Mouse (Mus musculus) midbrain, embryonic 13.5 days (tissue): ENCODE data around the gene Kmt5a. TPM values are rescaled to one million over a fixed set of nuclear protein-coding genes. Genes with fewer than 3 reads are reported as not detected.

Source experiments
- ATAC-seq: fragments of 200-750 bp; cut with Nextera tagmentation; 2 replicates; pipeline ENCODE4 v1.8.0; 2017; ENCODE audit warnings: mild to moderate bottlenecking, moderate TSS enrichment, moderate library complexity
- H3K27ac ChIP-seq: fragments of 300-500 bp; sonication (generic); 2 replicates; pipeline ENCODE4 v1.5.1; 2015; ENCODE audit warnings: inconsistent platforms, mild to moderate bottlenecking, moderate library complexity
- H3K27me3 ChIP-seq: fragments of 300-500 bp; sonication (generic); 2 replicates; pipeline ENCODE4 v1.6.1; 2015; ENCODE audit warnings: mild to moderate bottlenecking, inconsistent platforms
- H3K36me3 ChIP-seq: fragments of 300-500 bp; sonication (generic); 2 replicates; pipeline ENCODE4 v1.6.1; 2015; ENCODE audit warnings: mild to moderate bottlenecking, inconsistent platforms
- H3K4me1 ChIP-seq: fragments of 300-500 bp; sonication (generic); replicated peaks from 2 replicates; pipeline ENCODE4 v1.6.1; 2015; ENCODE audit warnings: inconsistent platforms
- H3K4me2 ChIP-seq: fragments of 300-500 bp; sonication (generic); replicated peaks from 2 replicates; pipeline ENCODE4 v1.6.1; 2015; ENCODE audit warnings: moderate library complexity, mild to moderate bottlenecking, inconsistent platforms
- H3K4me3 ChIP-seq: fragments of 300-500 bp; sonication (generic); replicated peaks from 2 replicates; pipeline ENCODE4 v1.5.1; 2015; ENCODE audit warnings: mild to moderate bottlenecking, inconsistent platforms
- H3K9ac ChIP-seq: fragments of 300-500 bp; sonication (generic); replicated peaks from 2 replicates; pipeline ENCODE4 v1.6.1; 2015; ENCODE audit warnings: mild to moderate bottlenecking, inconsistent platforms
- H3K9me3 ChIP-seq: fragments of 300-500 bp; sonication (generic); 2 replicates; pipeline ENCODE4 v1.6.1; 2016; ENCODE audit warnings: mild to moderate bottlenecking, inconsistent platforms
- WGBS: fragments of 180-500 bp; shearing (Covaris S2); methylation state at CpG from one replicate; pipeline ENCODE4 v1.1.7; 2015; 5-methylcytosine and 5-hydroxymethylcytosine counted together
- microRNA-seq: library from miRNA; unstranded; fragments of <30 nt; microRNA quantifications from one replicate; pipeline ENCODE4, GENCODE M21; 2016
- polyA plus RNA-seq: library from polyadenylated mRNA; unstranded; fragments of >200 nt; fragmentation: Nextera tagmentation; extraction: Ambion mirVana; gene quantifications from 2 replicates; pipeline ENCODE4 v1.2.1, GENCODE M21; 2015

Kmt5a gene
- polyA plus RNA-seq, 1 experiment from 2014 or later: 23.6 TPM

GRCm38 (mm10) chr5:124509742-124510237 lies 70.1 kb downstream of the Kmt5a start:
- no peaks in the 10 kb centered on the region for H3K27me3 ChIP-seq
- H3K9ac ChIP-seq: no peak overlapping the region
- no peaks in the 10 kb centered on the region for H3K4me1 ChIP-seq
- H3K9me3 ChIP-seq: no peaks in the 10 kb centered on the region
- WGBS: 82% methylated on average over 12 of the region's 12 CpGs
- no peak for ATAC-seq
- H3K27ac ChIP-seq: no peak overlapping the region
- peaks cover 35% of the 10 kb centered on the region for H3K36me3 ChIP-seq
- no peak overlapping the region for H3K4me2 ChIP-seq
- H3K4me3 ChIP-seq: no peak overlapping the region

GRCm38 (mm10) chr5:124510536-124511050 lies 70.9 kb downstream of the Kmt5a start:
- Histone ChIP-seq H3K4me1 (no peaks in the 10 kb centered on the region), H3K4me3 (no peak overlapping the region), H3K9me3 (no peaks in the 10 kb centered on the region), H3K27me3 (no peaks in the 10 kb centered on the region), H3K27ac (no peak overlapping the region), H3K36me3 (peaks cover 41% of the 10 kb centered on the region), H3K4me2 (no peak overlapping the region), H3K9ac (no peak overlapping the region)
- no peak for ATAC-seq
- 93% methylated on average over 10 of the region's 10 CpGs for WGBS

Small RNA genes lying within 50 kb of the gene (microRNA-seq; reads per million reads assigned to microRNA genes)
- 0.62 reads per million for gene Gm27486

Other genes with a start within 250 kb of the Kmt5a start
- gene Pitpnm2, start 190.2 kb upstream of the Kmt5a start, polyA plus RNA-seq: 6.6 and 7.7 TPM in 2 replicates
- gene Mphosph9, start 112.0 kb upstream of the Kmt5a start, polyA plus RNA-seq: 15.4 and 16.5 TPM in 2 replicates
- gene 2810006K23Rik, start 111.8 kb upstream of the Kmt5a start, polyA plus RNA-seq: 15.9 and 16.7 TPM in 2 replicates
- 78.7 and 82.5 TPM in 2 replicates for gene Cdk2ap1, start 76.8 kb upstream of the Kmt5a start, polyA plus RNA-seq
- 116 and 118 TPM in 2 replicates for gene Sbno1, start 13.9 kb upstream of the Kmt5a start, polyA plus RNA-seq
- gene Rilpl2, start 38.4 kb downstream of the Kmt5a start, polyA plus RNA-seq: 18.2 and 19.4 TPM in 2 replicates
- gene Snrnp35, start 43.2 kb downstream of the Kmt5a start, polyA plus RNA-seq: 26.1 and 26.3 TPM in 2 replicates
- gene Rilpl1, start 91.5 kb downstream of the Kmt5a start, polyA plus RNA-seq: 9.1 and 10.3 TPM in 2 replicates
- 345 and 368 TPM in 2 replicates for gene Tmed2, start 100.8 kb downstream of the Kmt5a start, polyA plus RNA-seq
- gene Ddx55, start 112.9 kb downstream of the Kmt5a start, polyA plus RNA-seq: 28.0 and 28.2 TPM in 2 replicates
- 75.2 and 75.4 TPM in 2 replicates for gene Eif2b1, start 139.2 kb downstream of the Kmt5a start, polyA plus RNA-seq
- gene Gtf2h3, start 139.2 kb downstream of the Kmt5a start, polyA plus RNA-seq: 62.9 and 63.9 TPM in 2 replicates
- gene Atp6v0a2, start 188.6 kb downstream of the Kmt5a start, polyA plus RNA-seq: 40.9 and 47.3 TPM in 2 replicates